Mouse (Mus musculus) heart, embryonic 15.5 days (tissue): ENCODE results near the gene Fam222a. TPM values are rescaled to one million over a fixed set of nuclear protein-coding genes. Genes with fewer than 3 reads are reported as not detected.

Source experiments
- ATAC-seq: fragments of 200-750 bp; cut with Nextera tagmentation; replicated peaks from 2 replicates; pipeline ENCODE4 v1.8.0; 2017; ENCODE audit warnings: low read depth, moderate TSS enrichment; ENCODE audit not compliant: insufficient number of reproducible peaks, insufficient read depth, low FRiP score
- H3K27ac ChIP-seq: fragments of 300-500 bp; sonication (generic); 2 replicates; pipeline ENCODE4 v1.5.1; 2015; ENCODE audit warnings: mild to moderate bottlenecking, inconsistent platforms
- H3K27me3 ChIP-seq: fragments of 300-500 bp; sonication (generic); 2 replicates; pipeline ENCODE4 v1.6.1; 2015; ENCODE audit warnings: inconsistent platforms
- H3K36me3 ChIP-seq: fragments of 300-500 bp; sonication (generic); 2 replicates; pipeline ENCODE4 v1.6.1; 2015; ENCODE audit warnings: mild to moderate bottlenecking, inconsistent platforms
- H3K4me1 ChIP-seq: fragments of 300-500 bp; sonication (generic); replicated peaks from 2 replicates; pipeline ENCODE4 v1.6.1; 2015; ENCODE audit warnings: inconsistent platforms
- H3K4me2 ChIP-seq: fragments of 300-500 bp; sonication (generic); 2 replicates; pipeline ENCODE4 v1.6.1; 2015; ENCODE audit warnings: inconsistent platforms, mild to moderate bottlenecking, moderate library complexity
- H3K4me3 ChIP-seq: fragments of 300-500 bp; sonication (generic); 2 replicates; pipeline ENCODE4 v1.5.1; 2015; ENCODE audit warnings: mild to moderate bottlenecking, inconsistent platforms
- H3K9ac ChIP-seq: fragments of 300-500 bp; sonication (generic); 2 replicates; pipeline ENCODE4 v1.6.1; 2015; ENCODE audit warnings: mild to moderate bottlenecking, inconsistent platforms
- H3K9me3 ChIP-seq: fragments of 300-500 bp; sonication (generic); replicated peaks from 2 replicates; pipeline ENCODE4 v1.6.1; 2016; ENCODE audit warnings: inconsistent platforms
- WGBS: fragments of 180-500 bp; shearing (Covaris S2); methylation state at CpG from one replicate; pipeline ENCODE4 v1.1.7; 2015; ENCODE audit warnings: mixed read lengths; 5-methylcytosine and 5-hydroxymethylcytosine counted together
- polyA plus RNA-seq: library from polyadenylated mRNA; unstranded; fragments of >200 nt; fragmentation: Nextera tagmentation; extraction: Ambion mirVana; gene quantifications from 2 replicates; pipeline ENCODE4 v1.2.1, GENCODE M21; 2015

The Fam222a gene
- polyA plus RNA-seq, 1 experiment from 2014 or later = 0.74 TPM

DNA sequence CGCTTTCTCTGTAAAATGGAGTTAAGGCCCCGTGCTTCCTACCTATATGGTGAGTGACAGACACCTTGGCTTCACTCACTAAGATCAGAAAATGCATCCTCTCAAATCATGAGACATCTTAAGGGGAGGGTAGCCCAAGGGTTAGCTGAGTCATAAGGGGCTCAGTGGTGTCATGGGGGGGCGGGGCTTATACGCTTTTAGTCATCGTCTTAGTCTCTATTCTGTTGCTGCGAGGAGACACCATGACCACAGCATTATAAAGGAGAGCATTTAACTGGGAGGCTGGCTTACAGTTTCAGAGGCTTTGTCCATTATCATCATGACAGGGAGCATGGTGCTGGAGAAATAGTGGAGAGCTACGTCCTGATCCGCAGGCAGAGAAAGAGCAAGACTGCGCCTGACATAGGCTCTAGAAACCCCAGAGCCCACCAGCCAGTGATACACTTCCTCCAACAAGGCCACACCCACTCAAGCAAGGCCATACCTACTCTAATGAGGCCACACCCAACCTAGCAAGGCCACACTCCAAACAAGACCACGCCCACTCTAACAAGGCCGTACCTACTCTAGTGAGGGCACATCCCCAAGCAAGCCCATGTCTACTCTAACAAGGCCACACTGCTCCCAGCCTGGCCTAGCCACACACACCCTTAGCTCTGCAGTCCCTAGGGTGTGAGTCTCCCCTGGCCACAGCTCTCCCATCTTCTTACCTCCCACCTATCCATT is 48.7 kb downstream of the Fam222a start:
- Histone ChIP-seq H3K36me3 (no peaks in the 10 kb centered on the region), H3K4me2 (no peak overlapping the region), H3K27ac (no peak overlapping the region), H3K4me1 (no peaks in the 10 kb centered on the region), H3K9ac (no peak overlapping the region), H3K27me3 (peaks cover 11% of the 10 kb centered on the region), H3K9me3 (no peaks in the 10 kb centered on the region), H3K4me3 (no peak overlapping the region)
- no peak for ATAC-seq
- 78% methylated on average over 11 of the region's 11 CpGs for WGBS

DNA sequence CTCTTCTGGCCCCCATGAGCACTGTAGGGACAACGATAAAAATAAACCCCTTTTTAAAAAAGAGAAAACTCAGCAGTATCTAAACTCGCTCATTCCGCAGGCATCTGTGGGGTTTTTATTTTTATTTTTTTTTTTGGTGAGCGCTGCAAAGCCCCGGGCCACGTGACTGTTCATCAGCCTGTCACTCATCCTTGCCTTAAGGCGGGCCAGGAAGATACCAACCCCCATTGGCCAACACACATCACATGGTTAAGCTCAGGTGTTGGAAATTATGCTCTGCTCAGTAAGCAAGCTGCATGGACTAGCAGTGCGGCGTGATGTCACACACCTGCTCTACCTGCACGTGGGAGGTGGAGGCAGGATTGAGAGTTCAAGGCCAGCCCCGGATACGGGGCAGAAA is 50.0 kb downstream of the Fam222a start:
- H3K36me3 ChIP-seq = no peaks in the 10 kb centered on the region
- no peak overlapping the region for H3K27ac ChIP-seq
- H3K27me3 ChIP-seq = peaks cover 11% of the 10 kb centered on the region
- no peaks in the 10 kb centered on the region for H3K4me1 ChIP-seq
- WGBS = 69% methylated on average over 12 of the region's 12 CpGs
- H3K4me2 ChIP-seq = no peak overlapping the region
- no peaks in the 10 kb centered on the region for H3K9me3 ChIP-seq
- ATAC-seq = no peak
- no peak overlapping the region for H3K4me3 ChIP-seq
- no peak overlapping the region for H3K9ac ChIP-seq

DNA sequence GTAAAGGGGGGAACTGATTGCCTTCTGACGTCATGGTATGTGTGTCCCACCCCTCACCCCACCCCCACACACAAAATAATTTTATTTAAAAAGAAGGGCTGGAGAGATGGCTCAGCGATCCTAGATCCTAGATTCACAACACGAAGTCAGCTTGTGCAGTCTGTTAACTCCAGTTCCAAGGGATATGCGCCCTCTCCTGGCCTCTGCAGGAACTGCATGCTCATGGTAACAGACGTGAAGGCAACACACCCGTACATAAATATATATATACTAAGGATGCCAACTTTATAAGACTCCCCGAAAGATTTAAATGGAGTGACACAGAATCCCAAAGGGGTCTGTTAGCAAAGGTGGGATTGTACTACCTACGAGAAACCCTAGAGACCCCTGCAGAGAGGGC is 51.0 kb downstream of the Fam222a start:
- Histone ChIP-seq H3K9me3 (no peaks in the 10 kb centered on the region), H3K4me1 (no peaks in the 10 kb centered on the region), H3K4me3 (no peak overlapping the region), H3K27me3 (peaks cover 7% of the 10 kb centered on the region; the same call in 1 of the 2 replicates), H3K9ac (no peak overlapping the region), H3K4me2 (no peak overlapping the region), H3K36me3 (no peaks in the 10 kb centered on the region), H3K27ac (no peak overlapping the region)
- ATAC-seq = no peak
- WGBS = 25% methylated on average over 8 of the region's 8 CpGs

DNA sequence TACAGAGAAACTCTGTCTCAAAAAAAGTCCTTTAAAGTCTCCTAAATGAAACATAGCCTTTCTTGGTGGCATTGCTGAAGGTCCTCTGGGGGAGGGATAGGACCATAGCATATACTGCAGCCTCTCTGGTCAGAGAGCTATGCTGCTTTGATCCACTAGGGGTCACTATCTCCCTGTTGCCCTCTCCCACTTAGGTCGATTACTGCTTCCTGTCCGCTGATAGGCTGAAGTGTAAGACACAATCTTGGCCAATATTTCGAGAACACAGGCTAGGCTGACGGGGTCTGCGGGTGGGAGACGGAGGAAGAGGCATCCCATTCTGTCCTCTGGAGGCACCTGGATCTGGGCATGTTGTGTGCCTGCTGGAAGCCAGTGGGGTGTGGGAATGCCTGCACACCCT is 52.5 kb downstream of the Fam222a start:
- 46% methylated on average over 6 of the region's 6 CpGs for WGBS
- no peak for ATAC-seq

DNA sequence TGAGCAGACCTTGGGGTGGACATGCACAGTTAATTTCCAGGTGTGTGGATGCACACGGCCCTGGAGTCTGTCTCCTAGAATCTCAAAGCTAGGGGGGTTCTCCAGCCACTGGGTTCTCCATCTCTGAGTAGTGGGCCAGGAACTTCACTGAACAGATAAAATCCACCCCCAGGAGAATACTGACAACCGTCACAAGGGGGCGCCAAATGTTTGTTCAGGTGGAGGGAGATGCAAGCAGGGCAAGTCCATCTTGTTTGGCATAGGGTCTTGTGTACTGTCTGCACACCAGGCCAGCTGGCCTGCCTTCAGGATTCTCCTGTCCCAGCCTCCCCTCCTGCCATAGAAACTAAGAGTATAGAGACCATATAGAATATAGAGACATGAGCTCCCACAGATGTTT is 57.8 kb downstream of the Fam222a start:
- H3K4me1 ChIP-seq = no peaks in the 10 kb centered on the region
- H3K27ac ChIP-seq = no peak overlapping the region
- no peak overlapping the region for H3K4me3 ChIP-seq
- H3K4me2 ChIP-seq = no peak overlapping the region
- no peak for ATAC-seq
- WGBS = 21% methylated on average over 3 of the region's 3 CpGs
- H3K27me3 ChIP-seq = peaks cover 10% of the 10 kb centered on the region; the same call in 1 of the 2 replicates
- H3K9me3 ChIP-seq = no peaks in the 10 kb centered on the region
- no peak overlapping the region for H3K9ac ChIP-seq
- H3K36me3 ChIP-seq = no peaks in the 10 kb centered on the region

More for the DNA sequence above, 52.5 kb downstream of the Fam222a start:
- Histone ChIP-seq H3K4me1 (no peaks in the 10 kb centered on the region), H3K4me3 (no peak overlapping the region), H3K27ac (no peak overlapping the region), H3K36me3 (no peaks in the 10 kb centered on the region), H3K9me3 (no peaks in the 10 kb centered on the region), H3K9ac (no peak overlapping the region), H3K4me2 (no peak overlapping the region), H3K27me3 (peaks cover 13% of the 10 kb centered on the region; the same call in 1 of the 2 replicates)

- WGBS = 38% methylated on average over 2 of the region's 2 CpGs
- Histone ChIP-seq H3K27ac (no peak overlapping the region), H3K9me3 (no peaks in the 10 kb centered on the region), H3K9ac (no peak overlapping the region), H3K36me3 (no peaks in the 10 kb centered on the region), H3K4me3 (no peak overlapping the region), H3K27me3 (peaks cover 23% of the 10 kb centered on the region), H3K4me2 (no peak overlapping the region), H3K4me1 (no peaks in the 10 kb centered on the region)
- ATAC-seq = no peak
Measured at GRCm38 (mm10) chr5:114631336-114631735, 63.5 kb downstream of the Fam222a start.

DNA sequence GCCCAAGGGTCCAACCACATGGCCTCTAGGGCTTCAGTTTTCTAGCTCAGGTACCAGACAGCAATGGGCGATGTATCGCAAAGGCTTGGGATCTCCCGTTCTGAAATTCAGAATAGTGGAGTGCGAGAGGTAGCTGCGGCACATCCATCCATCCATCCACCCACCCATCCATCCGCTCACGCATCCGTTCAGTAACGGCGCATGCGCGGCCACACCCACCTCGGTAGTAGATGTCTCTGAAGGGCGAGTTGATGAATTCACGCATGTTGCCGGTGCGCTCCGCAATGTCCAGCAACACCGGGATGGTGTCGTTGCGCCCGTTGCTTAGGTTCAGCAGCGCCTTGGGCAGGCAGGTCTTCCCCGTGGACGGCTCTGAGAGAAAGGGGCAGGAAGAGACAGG is 68.3 kb downstream of the Fam222a start:
- 78% methylated on average over 25 of the region's 25 CpGs for WGBS
- Histone ChIP-seq H3K9ac (no peak overlapping the region), H3K4me1 (peaks cover 6% of the 10 kb centered on the region), H3K4me2 (no peak overlapping the region), H3K27ac (no peak overlapping the region), H3K9me3 (no peaks in the 10 kb centered on the region), H3K27me3 (peaks cover 51% of the 10 kb centered on the region), H3K36me3 (no peaks in the 10 kb centered on the region), H3K4me3 (no peak overlapping the region)
- ATAC-seq = no peak

GRCm38 (mm10) chr5:114638769-114639644 is 71.2 kb downstream of the Fam222a start:
- 13% methylated on average over 22 of the region's 22 CpGs for WGBS
- H3K27me3 ChIP-seq = peaks cover 61% of the 10 kb centered on the region
- H3K9ac ChIP-seq = no peak overlapping the region

DNA sequence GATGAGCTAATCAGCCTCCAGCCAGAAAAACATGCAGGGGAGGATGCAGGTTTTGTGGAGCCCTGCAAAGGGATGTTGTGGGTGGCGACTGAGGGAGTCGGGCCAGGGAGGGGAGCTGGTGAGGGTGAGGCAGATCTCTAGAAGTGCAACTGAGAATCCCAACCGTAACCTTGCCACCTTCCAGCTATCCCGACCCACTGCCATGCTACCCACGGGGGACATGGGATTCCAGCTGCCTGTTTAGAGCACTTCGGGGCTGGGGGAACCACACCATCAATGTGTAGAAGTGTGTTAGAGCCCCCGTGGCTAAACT is 71.8 kb downstream of the Fam222a start:
- Histone ChIP-seq H3K36me3 (no peaks in the 10 kb centered on the region), H3K9ac (no peak overlapping the region), H3K4me2 (peak overlapping the region; percentile 43), H3K9me3 (no peaks in the 10 kb centered on the region), H3K27ac (no peak overlapping the region), H3K27me3 (peaks cover 58% of the 10 kb centered on the region), H3K4me1 (peaks cover 6% of the 10 kb centered on the region), H3K4me3 (no peak overlapping the region)
- 20% methylated on average over 7 of the region's 7 CpGs for WGBS
- no peak for ATAC-seq

More at GRCm38 (mm10) chr5:114638769-114639644, 71.2 kb downstream of the Fam222a start:
- peak; percentile 58; the same call in 1 of the 2 replicates for ATAC-seq
- Histone ChIP-seq H3K27ac (no peak overlapping the region), H3K4me2 (peak overlapping the region; percentile 43), H3K9me3 (no peaks in the 10 kb centered on the region), H3K36me3 (no peaks in the 10 kb centered on the region), H3K4me3 (0 out of 2 replicates have a peak overlapping the region, but pooled peaks have one; percentile 8), H3K4me1 (peaks cover 6% of the 10 kb centered on the region)

DNA sequence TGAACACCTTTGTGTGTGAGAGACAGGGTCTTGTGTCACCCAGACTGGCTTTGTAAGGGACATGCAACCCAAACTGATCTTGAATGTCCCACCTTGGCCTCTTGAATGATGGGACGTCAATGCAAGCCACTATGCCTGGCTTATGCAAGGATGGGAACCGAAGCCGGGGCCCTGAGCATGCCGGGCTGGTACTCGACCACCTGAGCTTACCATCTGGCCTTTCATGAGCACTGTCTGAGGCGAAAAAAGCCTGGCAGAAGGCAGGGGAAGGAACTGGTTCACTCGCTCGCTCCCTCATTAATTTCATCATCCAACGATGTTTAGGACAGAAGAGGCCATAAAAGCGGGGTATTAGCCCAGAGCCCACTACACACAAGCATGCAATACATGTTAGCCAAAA is 73.0 kb downstream of the Fam222a start:
- Histone ChIP-seq H3K4me2 (no peak overlapping the region), H3K4me3 (no peak overlapping the region), H3K9ac (no peak overlapping the region), H3K27ac (no peak overlapping the region), H3K27me3 (peaks cover 52% of the 10 kb centered on the region), H3K36me3 (no peaks in the 10 kb centered on the region), H3K9me3 (no peaks in the 10 kb centered on the region), H3K4me1 (peaks cover 6% of the 10 kb centered on the region)
- 79% methylated on average over 10 of the region's 10 CpGs for whole genome bisulfite sequencing
- no peak for ATAC-seq

DNA sequence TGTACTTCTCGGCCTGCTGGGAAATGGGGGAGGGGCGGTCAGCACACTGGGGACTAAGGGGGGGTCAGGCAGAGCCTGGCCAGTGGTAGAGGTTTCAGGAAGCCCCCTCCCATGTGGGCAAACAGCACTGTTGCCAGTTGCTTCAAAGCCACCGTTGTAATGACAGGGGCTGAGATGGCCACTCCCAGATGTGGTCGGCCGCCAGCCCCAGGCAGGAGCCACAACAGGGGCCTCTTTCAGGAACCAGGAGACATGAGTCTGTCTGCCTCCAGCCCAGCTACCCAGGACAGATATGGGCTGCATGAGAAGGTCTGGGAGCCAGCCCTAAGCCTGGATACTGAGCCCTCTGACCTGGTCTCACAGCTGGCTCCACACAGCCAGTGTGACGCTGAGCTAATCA is 77.1 kb downstream of the Fam222a start:
- 36% methylated on average over 6 of the region's 6 CpGs for WGBS
- Histone ChIP-seq H3K9me3 (no peaks in the 10 kb centered on the region), H3K27me3 (peaks cover 48% of the 10 kb centered on the region), H3K9ac (no peak overlapping the region), H3K4me1 (peaks cover 11% of the 10 kb centered on the region), H3K4me3 (no peak overlapping the region), H3K4me2 (no peak overlapping the region), H3K27ac (no peak overlapping the region), H3K36me3 (no peaks in the 10 kb centered on the region)
- ATAC-seq = no peak
